Mouse (Mus musculus) midbrain, embryonic 16.5 days (tissue): ENCODE results near the gene Rbbp6. TPM values are rescaled to one million over a fixed set of nuclear protein-coding genes. Genes with fewer than 3 reads are reported as not detected.

Experiments used
- ATAC-seq: fragments of 200-750 bp; cut with Nextera tagmentation; 2 replicates; pipeline ENCODE4 v1.8.0; 2017; ENCODE audit warnings: moderate TSS enrichment
- H3K27ac ChIP-seq: fragments of 300-500 bp; sonication (generic); 2 replicates; pipeline ENCODE4 v1.5.1; 2014; ENCODE audit warnings: mild to moderate bottlenecking, low read length, mixed read lengths
- H3K27me3 ChIP-seq: fragments of 300-500 bp; sonication (generic); 2 replicates; pipeline ENCODE4 v1.6.1; 2014; ENCODE audit warnings: low read depth, low read length, mixed read lengths; ENCODE audit not compliant: control insufficient read depth, insufficient read depth
- H3K36me3 ChIP-seq: fragments of 300-500 bp; sonication (generic); 2 replicates; pipeline ENCODE4 v1.6.1; 2014; ENCODE audit warnings: mild to moderate bottlenecking, low read length, moderate library complexity, mixed read lengths; ENCODE audit not compliant: control insufficient read depth, insufficient read depth
- H3K4me1 ChIP-seq: fragments of 300-500 bp; sonication (generic); 2 replicates; pipeline ENCODE4 v1.6.1; 2014; ENCODE audit warnings: mild to moderate bottlenecking, low read length, mixed read lengths; ENCODE audit not compliant: control insufficient read depth, insufficient read depth
- H3K4me2 ChIP-seq: fragments of 300-500 bp; sonication (generic); 2 replicates; pipeline ENCODE4 v1.6.1; 2014; ENCODE audit warnings: mild to moderate bottlenecking, low read length, mixed read lengths
- H3K4me3 ChIP-seq: fragments of 300-500 bp; sonication (generic); 2 replicates; pipeline ENCODE4 v1.5.1; 2014; ENCODE audit warnings: low read depth, mild to moderate bottlenecking, low read length, moderate library complexity, mixed read lengths
- H3K9ac ChIP-seq: fragments of 300-500 bp; sonication (generic); 2 replicates; pipeline ENCODE4 v1.6.1; 2014; ENCODE audit warnings: low read depth, low read length, mixed read lengths
- H3K9me3 ChIP-seq: fragments of 300-500 bp; sonication (generic); replicated peaks from 2 replicates; pipeline ENCODE4 v1.6.1; 2014; ENCODE audit warnings: mild to moderate bottlenecking, low read length, mixed read lengths; ENCODE audit not compliant: control insufficient read depth, poor library complexity, severe bottlenecking
- WGBS: fragments of 180-500 bp; shearing (Covaris S2); extraction: QIAGEN DNeasy Blood & Tissue Kit; methylation state at CpG from one replicate; pipeline ENCODE4 v1.1.7; 2014; 5-methylcytosine and 5-hydroxymethylcytosine counted together
- polyA plus RNA-seq: library from polyadenylated mRNA; unstranded; fragments of >200 nt; fragmentation: Nextera tagmentation; extraction: Ambion mirVana; gene quantifications from 2 replicates; pipeline ENCODE4 v1.2.1, GENCODE M21; 2015

Gene Rbbp6
- polyA plus RNA-seq, 1 experiment from 2014 or later: 23.9 TPM

GRCm38 (mm10) chr7:122940371-122941075 is 25.0 kb upstream of the Rbbp6 start:
- Histone ChIP-seq H3K27me3 (no peaks in the 10 kb centered on the region), H3K27ac (no peak overlapping the region), H3K36me3 (no peaks in the 10 kb centered on the region), H3K4me1 (peaks cover 7% of the 10 kb centered on the region), H3K9me3 (no peaks in the 10 kb centered on the region), H3K9ac (no peak overlapping the region), H3K4me3 (no peak overlapping the region), H3K4me2 (peak overlapping the region; percentile 13)
- 12% methylated on average over 12 of the region's 12 CpGs for WGBS
- no peak for ATAC-seq

GRCm38 (mm10) chr7:122942111-122942510 is 23.4 kb upstream of the Rbbp6 start:
- WGBS: 93% methylated on average over 8 of the region's 8 CpGs
- Histone ChIP-seq H3K9me3 (no peaks in the 10 kb centered on the region), H3K27ac (no peak overlapping the region), H3K4me1 (peaks cover 7% of the 10 kb centered on the region), H3K27me3 (no peaks in the 10 kb centered on the region), H3K9ac (no peak overlapping the region), H3K36me3 (no peaks in the 10 kb centered on the region), H3K4me2 (no peak overlapping the region), H3K4me3 (no peak overlapping the region)
- ATAC-seq: no peak

GRCm38 (mm10) chr7:122945149-122945548 is 20.3 kb upstream of the Rbbp6 start:
- H3K9ac ChIP-seq: no peak overlapping the region
- H3K36me3 ChIP-seq: no peaks in the 10 kb centered on the region
- peaks cover 3% of the 10 kb centered on the region; the same call in 1 of the 2 replicates for H3K4me1 ChIP-seq
- ATAC-seq: peak; percentile 60; the same call in 1 of the 2 replicates
- 0% methylated on average over 1 of the region's 1 CpGs for WGBS
- H3K27ac ChIP-seq: no peak overlapping the region
- H3K4me2 ChIP-seq: no peak overlapping the region
- no peak overlapping the region for H3K4me3 ChIP-seq
- H3K27me3 ChIP-seq: no peaks in the 10 kb centered on the region
- no peaks in the 10 kb centered on the region for H3K9me3 ChIP-seq

- H3K4me2 ChIP-seq: no peak overlapping the region
- no peak overlapping the region for H3K9ac ChIP-seq
- no peak overlapping the region for H3K4me3 ChIP-seq
- ATAC-seq: no peak
- H3K4me1 ChIP-seq: no peaks in the 10 kb centered on the region
- no peaks in the 10 kb centered on the region for H3K36me3 ChIP-seq
- no peak overlapping the region for H3K27ac ChIP-seq
- H3K27me3 ChIP-seq: no peaks in the 10 kb centered on the region
- WGBS: 88% methylated on average over 3 of the region's 3 CpGs
- no peaks in the 10 kb centered on the region for H3K9me3 ChIP-seq
Observed at GRCm38 (mm10) chr7:122949268-122949667, 16.2 kb upstream of the Rbbp6 start.

GRCm38 (mm10) chr7:122951464-122951863 is 14.0 kb upstream of the Rbbp6 start:
- Histone ChIP-seq H3K27me3 (no peaks in the 10 kb centered on the region), H3K4me3 (no peak overlapping the region), H3K36me3 (no peaks in the 10 kb centered on the region), H3K4me2 (no peak overlapping the region), H3K27ac (no peak overlapping the region), H3K9ac (no peak overlapping the region), H3K9me3 (no peaks in the 10 kb centered on the region), H3K4me1 (no peaks in the 10 kb centered on the region)
- ATAC-seq: no peak
- WGBS: 89% methylated on average over 4 of the region's 4 CpGs

GRCm38 (mm10) chr7:122952066-122952465 is 13.4 kb upstream of the Rbbp6 start:
- no peak overlapping the region for H3K4me3 ChIP-seq
- H3K4me2 ChIP-seq: no peak overlapping the region
- WGBS: 84% methylated on average over 6 of the region's 6 CpGs
- H3K36me3 ChIP-seq: no peaks in the 10 kb centered on the region
- H3K27me3 ChIP-seq: no peaks in the 10 kb centered on the region
- no peaks in the 10 kb centered on the region for H3K9me3 ChIP-seq
- no peak for ATAC-seq
- H3K4me1 ChIP-seq: no peaks in the 10 kb centered on the region
- no peak overlapping the region for H3K9ac ChIP-seq
- no peak overlapping the region for H3K27ac ChIP-seq

- Histone ChIP-seq H3K27me3 (no peaks in the 10 kb centered on the region), H3K9me3 (no peaks in the 10 kb centered on the region), H3K9ac (no peak overlapping the region), H3K27ac (no peak overlapping the region), H3K4me1 (no peaks in the 10 kb centered on the region), H3K36me3 (no peaks in the 10 kb centered on the region), H3K4me2 (no peak overlapping the region), H3K4me3 (no peak overlapping the region)
- ATAC-seq: no peak
- 83% methylated on average over 11 of the region's 11 CpGs for WGBS
Observed at GRCm38 (mm10) chr7:122954451-122955225, 10.8 kb upstream of the Rbbp6 start.

GRCm38 (mm10) chr7:122955226-122955955 is 10.1 kb upstream of the Rbbp6 start:
- WGBS: 79% methylated on average over 8 of the region's 8 CpGs
- Histone ChIP-seq H3K36me3 (no peaks in the 10 kb centered on the region), H3K4me1 (no peaks in the 10 kb centered on the region), H3K9me3 (no peaks in the 10 kb centered on the region), H3K4me2 (no peak overlapping the region), H3K27ac (no peak overlapping the region), H3K4me3 (no peak overlapping the region), H3K9ac (no peak overlapping the region), H3K27me3 (no peaks in the 10 kb centered on the region)
- no peak for ATAC-seq
